Mouse (Mus musculus) monocyte, adult 2 months (primary cell): ENCODE results near the gene Olfr671.
"Not testable (repeated sequence)": the region's sequence is repeated elsewhere in the genome, so short reads cannot be mapped to it uniquely, and the experiment has no call there.

Experiments used
- DNase-seq, 2 experiments: peaks; one replicate each; pipeline ENCODE4 v3.0.0; 2022; ENCODE audit warnings: low spot score in 2 of 2, low read depth in 1 of 2

Olfr671 gene

DNA sequence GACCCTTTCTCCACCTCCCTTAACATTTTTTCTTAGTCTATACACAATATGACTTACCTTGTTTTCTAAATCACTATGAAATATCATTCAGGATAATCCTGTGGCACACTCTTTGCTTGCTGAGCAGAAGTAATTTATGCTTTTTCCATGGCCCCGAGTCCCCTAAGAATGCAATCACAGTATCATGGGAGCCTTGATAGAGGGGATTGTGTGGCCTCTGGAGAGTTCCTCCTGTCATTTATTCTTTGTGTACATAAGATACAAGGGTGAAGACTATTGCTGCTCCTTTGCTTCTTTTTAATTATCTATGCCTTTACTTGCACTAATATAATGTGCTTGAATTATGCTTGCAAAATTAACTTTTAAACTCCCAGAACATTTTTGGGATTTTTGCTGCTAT is at the start of gene Olfr671:
Gene Olfr671, minus strand, starts transcription at position 101 of the 400 bp plus-strand sequence.
- no peak for DNase-seq

DNA sequence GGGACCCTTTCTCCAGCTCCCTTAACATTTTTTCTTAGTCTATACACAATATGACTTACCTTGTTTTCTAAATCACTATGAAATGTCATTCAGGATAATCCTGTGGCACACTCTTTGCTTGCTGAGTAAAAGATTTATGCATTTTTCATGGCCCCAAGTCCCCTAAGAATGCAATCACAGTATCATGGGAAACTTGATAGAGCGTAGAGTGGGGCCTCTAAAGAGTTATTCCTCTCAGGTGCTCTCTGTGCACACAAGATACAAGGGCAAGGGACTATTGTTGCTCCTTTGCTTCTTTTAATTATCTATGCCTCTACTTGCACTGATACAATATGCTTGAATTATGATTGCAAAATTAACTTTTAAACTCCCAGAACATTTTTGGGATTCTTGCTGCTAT is 49.4 kb upstream of the Olfr671 start, which contains the start of gene Olfr675:
Gene Olfr675, minus strand, starts transcription at position 101 of the 400 bp plus-strand sequence.
- DNase-seq: no peak

DNA sequence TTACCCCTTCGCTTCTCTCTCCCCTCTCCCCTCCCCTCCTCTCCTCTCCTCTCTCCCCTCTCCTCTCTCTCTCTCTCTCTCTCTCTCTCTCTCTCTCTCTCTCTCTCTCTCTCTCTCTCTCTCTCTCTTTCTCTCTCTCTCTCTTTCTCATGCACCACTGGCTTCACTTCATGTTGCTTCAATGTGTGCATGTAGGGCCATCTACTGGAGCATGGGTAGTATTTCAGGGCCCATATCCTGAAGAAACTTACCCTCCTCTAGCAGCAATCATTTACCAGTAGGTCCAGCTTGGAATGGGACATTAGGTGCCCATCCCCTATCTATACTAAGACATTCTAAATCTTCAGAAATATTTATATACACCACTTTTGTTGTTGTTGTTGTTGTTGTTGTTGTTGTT is 43.6 kb upstream of the Olfr671 start:
- no peak for DNase-seq

- no peak for DNase-seq
Observed at GRCm38 (mm10) chr7:105001929-105002328, 23.0 kb upstream of the Olfr671 start, which contains the start of gene Olfr672. Olfr672 (minus strand) TSS chr7:105002029.

GRCm38 (mm10) chr7:104972507-104972906 is 6.4 kb downstream of the Olfr671 start:
- not testable (repeated sequence) for DNase-seq

DNA sequence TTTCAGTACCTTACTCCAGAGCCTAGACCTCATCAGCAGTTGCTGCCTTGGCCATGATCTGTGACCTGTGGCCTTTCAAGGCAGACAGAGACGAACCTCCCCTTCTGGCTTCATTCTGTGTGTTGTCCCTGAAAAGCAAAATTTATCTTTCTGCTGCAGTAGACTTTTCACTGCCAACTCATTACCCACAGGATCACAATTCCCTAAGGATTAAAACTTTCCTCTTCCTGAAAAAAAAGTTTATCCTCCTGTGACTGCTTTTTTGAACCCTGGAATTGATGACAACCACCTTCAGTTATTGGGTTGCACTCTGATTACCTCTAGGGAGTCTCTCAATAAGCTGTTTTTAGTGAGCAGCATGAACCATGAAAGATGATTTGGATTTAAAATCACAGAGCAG is 16.4 kb downstream of the Olfr671 start, which contains the start of gene Olfr670:
Gene Olfr670, minus strand, starts transcription at position 101 of the 400 bp plus-strand sequence.
- no peak for DNase-seq

- DNase-seq: not testable (repeated sequence)
Observed at GRCm38 (mm10) chr7:104950234-104950633, 28.7 kb downstream of the Olfr671 start.

DNA sequence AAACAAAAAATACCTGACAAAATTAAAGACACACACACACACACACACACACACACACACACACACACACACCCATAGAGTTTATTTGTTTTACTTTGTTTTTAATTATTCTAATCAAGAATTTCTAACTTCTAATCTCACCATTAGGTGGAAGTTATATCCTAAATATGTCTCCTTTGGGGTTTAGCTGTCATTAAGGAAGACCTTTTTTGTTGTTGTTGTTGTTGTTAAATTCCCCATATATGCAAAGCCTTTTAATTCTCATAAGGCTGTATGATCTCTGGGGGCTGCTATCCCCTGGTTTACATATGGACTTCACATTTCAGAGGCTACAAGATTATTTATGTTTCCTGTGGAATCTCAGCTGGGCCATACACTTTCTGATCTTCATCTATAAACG is 45.0 kb downstream of the Olfr671 start, which contains the start of gene Olfr669:
Gene Olfr669, plus strand, starts transcription at position 301 of the 400 bp plus-strand sequence.
- DNase-seq: no peak

DNA sequence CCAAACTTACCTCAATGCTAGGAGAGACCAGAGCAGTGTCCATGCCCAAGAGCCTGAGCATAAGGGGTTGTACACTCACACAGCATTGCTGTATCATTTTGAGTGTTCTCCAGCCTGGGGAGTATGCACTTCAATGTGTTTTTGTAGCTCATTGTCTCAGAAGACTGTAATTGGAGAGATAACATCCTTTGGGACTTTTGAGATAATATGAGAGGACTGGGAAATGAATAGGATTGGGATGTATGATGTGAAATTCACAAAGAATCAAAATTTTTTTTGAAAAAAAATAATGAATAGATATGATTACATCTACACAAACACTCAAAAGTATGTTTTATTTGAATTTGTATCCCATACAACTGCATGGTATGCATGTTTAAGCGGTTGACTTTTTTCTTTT is 51.0 kb downstream of the Olfr671 start, which contains the start of gene Olfr668:
Gene Olfr668, minus strand, starts transcription at position 101 of the 400 bp plus-strand sequence.
- no peak for DNase-seq
